Mouse (Mus musculus): Measurements from ENCODE around the gene Hoxd10.

- peak; percentile 65 for TF ChIP-seq CTCF (IDR thresholded peaks at IDR 0.05)
- TF ChIP-seq POLR2A (IDR thresholded peaks at IDR 0.05; ENCODE audit: insufficient read depth, low read depth, low read length): no peak
Measured at GRCm38 (mm10) chr2:74655420-74655781, 36.3 kb upstream of the Hoxd10 start.

Measured in heart, adult 2 months (tissue).